Mouse (Mus musculus) neural tube, embryonic 12.5 days (tissue): Measurements from ENCODE around the gene Fubp3. TPM values are rescaled to one million over a fixed set of nuclear protein-coding genes. Genes with fewer than 3 reads are reported as not detected.
"Not testable (repeated sequence)": the region's sequence is repeated elsewhere in the genome, so short reads cannot be mapped to it uniquely, and the experiment has no call there.

Source experiments
- ATAC-seq: fragments of 200-750 bp; cut with Nextera tagmentation; 2 replicates; pipeline ENCODE4 v1.8.0; 2017; ENCODE audit warnings: low read depth, mild to moderate bottlenecking, moderate TSS enrichment, moderate library complexity; ENCODE audit not compliant: low FRiP score
- H3K27ac ChIP-seq: fragments of 300-500 bp; sonication (generic); 2 replicates; pipeline ENCODE4 v1.5.1; 2016
- H3K27me3 ChIP-seq: fragments of 300-500 bp; sonication (generic); replicated peaks from 2 replicates; pipeline ENCODE4 v1.6.1; 2016; ENCODE audit warnings: mild to moderate bottlenecking
- H3K36me3 ChIP-seq: fragments of 300-500 bp; sonication (generic); 2 replicates; pipeline ENCODE4 v1.6.1; 2016; ENCODE audit warnings: mild to moderate bottlenecking
- H3K4me1 ChIP-seq: fragments of 300-500 bp; sonication (generic); 2 replicates; pipeline ENCODE4 v1.6.1; 2016
- H3K4me2 ChIP-seq: fragments of 300-500 bp; sonication (generic); replicated peaks from 2 replicates; pipeline ENCODE4 v1.6.1; 2016; ENCODE audit warnings: mild to moderate bottlenecking
- H3K4me3 ChIP-seq: fragments of 300-500 bp; sonication (generic); 2 replicates; pipeline ENCODE4 v1.5.1; 2016
- H3K9ac ChIP-seq: fragments of 300-500 bp; sonication (generic); 2 replicates; pipeline ENCODE4 v1.6.1; 2016; ENCODE audit warnings: mild to moderate bottlenecking
- H3K9me3 ChIP-seq: fragments of 300-500 bp; sonication (generic); 2 replicates; pipeline ENCODE4 v1.6.1; 2016; ENCODE audit warnings: mild to moderate bottlenecking
- WGBS: fragments of 180-500 bp; shearing (Covaris S2); methylation state at CpG from one replicate; pipeline ENCODE4 v1.1.7; 2016; 5-methylcytosine and 5-hydroxymethylcytosine counted together
- polyA plus RNA-seq: library from polyadenylated mRNA; unstranded; fragments of >200 nt; fragmentation: Nextera tagmentation; extraction: Ambion mirVana; gene quantifications from 2 replicates; pipeline ENCODE4 v1.2.1, GENCODE M21; 2016

Gene Fubp3
- 80.3 and 86.6 TPM in 2 replicates for polyA plus RNA-seq

GRCm38 (mm10) chr2:31572051-31572914 is at the start of gene Fubp3:
Gene Fubp3, plus strand, starts transcription at chr2:31572651.
- ATAC-seq = peak; percentile 97
- H3K27ac ChIP-seq = peak within 1 kb of the TSS; percentile 81
- H3K9me3 ChIP-seq = no peaks in the 10 kb centered on the region; the same call in 1 of the 2 replicates
- peaks cover 18% of the 10 kb centered on the region for H3K4me1 ChIP-seq
- H3K36me3 ChIP-seq = peaks cover 7% of the 10 kb centered on the region; the same call in 1 of the 2 replicates
- under 1% methylated on average over 51 of the region's 51 CpGs for WGBS
- H3K9ac ChIP-seq = peak within 1 kb of the TSS; percentile 95
- peaks cover 4% of the 10 kb centered on the region; the same call in 1 of the 2 replicates for H3K27me3 ChIP-seq
- H3K4me2 ChIP-seq = peak within 1 kb of the TSS; percentile 85
- H3K4me3 ChIP-seq = peak within 1 kb of the TSS; percentile 95

GRCm38 (mm10) chr2:31524641-31525040 is 47.8 kb upstream of the Fubp3 start:
- no peak overlapping the region for H3K27ac ChIP-seq
- peaks cover 47% of the 10 kb centered on the region for H3K27me3 ChIP-seq
- no peak overlapping the region for H3K9ac ChIP-seq
- no peak overlapping the region for H3K4me2 ChIP-seq
- H3K9me3 ChIP-seq = no peaks in the 10 kb centered on the region
- ATAC-seq = no peak
- no peaks in the 10 kb centered on the region for H3K36me3 ChIP-seq
- peaks cover 11% of the 10 kb centered on the region; the same call in 1 of the 2 replicates for H3K4me1 ChIP-seq
- WGBS = 80% methylated on average over 5 of the region's 5 CpGs
- no peak overlapping the region for H3K4me3 ChIP-seq

- H3K36me3 ChIP-seq = no peaks in the 10 kb centered on the region
- H3K27me3 ChIP-seq = peaks cover 47% of the 10 kb centered on the region
- no peak for ATAC-seq
- no peak overlapping the region for H3K4me2 ChIP-seq
- peaks cover 11% of the 10 kb centered on the region; the same call in 1 of the 2 replicates for H3K4me1 ChIP-seq
- H3K9ac ChIP-seq = no peak overlapping the region
- H3K4me3 ChIP-seq = no peak overlapping the region
- WGBS = 21% methylated on average over 10 of the region's 10 CpGs
- H3K9me3 ChIP-seq = no peaks in the 10 kb centered on the region
- no peak overlapping the region for H3K27ac ChIP-seq
Observed at GRCm38 (mm10) chr2:31525778-31526177, 46.7 kb upstream of the Fubp3 start.

GRCm38 (mm10) chr2:31530201-31530600 is 42.2 kb upstream of the Fubp3 start:
- Histone ChIP-seq H3K27ac (no peak overlapping the region), H3K27me3 (peaks cover 25% of the 10 kb centered on the region), H3K36me3 (no peaks in the 10 kb centered on the region), H3K9ac (no peak overlapping the region), H3K4me1 (peaks cover 11% of the 10 kb centered on the region; the same call in 1 of the 2 replicates), H3K9me3 (no peaks in the 10 kb centered on the region), H3K4me2 (no peak overlapping the region), H3K4me3 (no peak overlapping the region)
- ATAC-seq = no peak
- WGBS = 52% methylated on average over 5 of the region's 5 CpGs

- ATAC-seq = no peak
- 76% methylated on average over 5 of the region's 5 CpGs for WGBS
- Histone ChIP-seq H3K27ac (no peak overlapping the region), H3K27me3 (0 out of 2 replicates have a peak, but pooled peaks cover 5% of the 10 kb centered on the region), H3K4me1 (no peaks in the 10 kb centered on the region), H3K4me2 (no peak overlapping the region), H3K9ac (no peak overlapping the region), H3K9me3 (no peaks in the 10 kb centered on the region), H3K4me3 (no peak overlapping the region), H3K36me3 (no peaks in the 10 kb centered on the region)
Observed at GRCm38 (mm10) chr2:31537054-31537453, 35.4 kb upstream of the Fubp3 start.

- WGBS = 70% methylated on average over 5 of the region's 5 CpGs
- no peak overlapping the region for H3K9ac ChIP-seq
- no peaks in the 10 kb centered on the region for H3K36me3 ChIP-seq
- H3K27me3 ChIP-seq = peaks cover 11% of the 10 kb centered on the region; the same call in 1 of the 2 replicates
- H3K9me3 ChIP-seq = no peaks in the 10 kb centered on the region
- H3K4me1 ChIP-seq = no peaks in the 10 kb centered on the region
- H3K4me3 ChIP-seq = no peak overlapping the region
- H3K4me2 ChIP-seq = no peak overlapping the region
- H3K27ac ChIP-seq = no peak overlapping the region
- ATAC-seq = no peak
Observed at GRCm38 (mm10) chr2:31538745-31539144, 33.7 kb upstream of the Fubp3 start.

- no peak overlapping the region for H3K4me2 ChIP-seq
- no peaks in the 10 kb centered on the region for H3K36me3 ChIP-seq
- 92% methylated on average over 5 of the region's 5 CpGs for WGBS
- no peaks in the 10 kb centered on the region for H3K9me3 ChIP-seq
- H3K27ac ChIP-seq = no peak overlapping the region
- no peak for ATAC-seq
- no peaks in the 10 kb centered on the region for H3K4me1 ChIP-seq
- no peak overlapping the region for H3K4me3 ChIP-seq
- H3K27me3 ChIP-seq = peaks cover 11% of the 10 kb centered on the region; the same call in 1 of the 2 replicates
- H3K9ac ChIP-seq = no peak overlapping the region
Observed at GRCm38 (mm10) chr2:31541581-31541980, 30.9 kb upstream of the Fubp3 start.

GRCm38 (mm10) chr2:31547726-31548125 is 24.7 kb upstream of the Fubp3 start:
- WGBS = 68% methylated on average over 11 of the region's 11 CpGs
- H3K4me2 ChIP-seq = no peak overlapping the region
- no peaks in the 10 kb centered on the region for H3K9me3 ChIP-seq
- H3K27ac ChIP-seq = no peak overlapping the region
- ATAC-seq = no peak
- no peak overlapping the region for H3K9ac ChIP-seq
- no peak overlapping the region for H3K4me3 ChIP-seq
- H3K4me1 ChIP-seq = no peaks in the 10 kb centered on the region
- H3K27me3 ChIP-seq = peaks cover 12% of the 10 kb centered on the region; the same call in 1 of the 2 replicates
- no peaks in the 10 kb centered on the region for H3K36me3 ChIP-seq

GRCm38 (mm10) chr2:31550503-31550902 is 21.9 kb upstream of the Fubp3 start:
- H3K4me2 ChIP-seq = no peak overlapping the region
- no peak overlapping the region for H3K9ac ChIP-seq
- H3K4me3 ChIP-seq = no peak overlapping the region
- H3K27ac ChIP-seq = no peak overlapping the region
- H3K27me3 ChIP-seq = peaks cover 6% of the 10 kb centered on the region; the same call in 1 of the 2 replicates
- H3K4me1 ChIP-seq = no peaks in the 10 kb centered on the region
- 77% methylated on average over 3 of the region's 3 CpGs for WGBS
- no peaks in the 10 kb centered on the region for H3K36me3 ChIP-seq
- H3K9me3 ChIP-seq = peaks cover 5% of the 10 kb centered on the region
- ATAC-seq = no peak

GRCm38 (mm10) chr2:31551351-31551750 is 21.1 kb upstream of the Fubp3 start:
- not testable (repeated sequence) for ATAC-seq, H3K9ac ChIP-seq, H3K9me3 ChIP-seq, H3K36me3 ChIP-seq, H3K4me2 ChIP-seq, H3K27ac ChIP-seq, H3K4me1 ChIP-seq, H3K27me3 ChIP-seq, H3K4me3 ChIP-seq
- 87% methylated on average over 3 of the region's 3 CpGs for WGBS

GRCm38 (mm10) chr2:31551971-31552370 is 20.5 kb upstream of the Fubp3 start:
- Histone ChIP-seq H3K27me3 (peaks cover 6% of the 10 kb centered on the region; the same call in 1 of the 2 replicates), H3K4me1 (no peaks in the 10 kb centered on the region), H3K9ac (no peak overlapping the region), H3K4me3 (no peak overlapping the region), H3K9me3 (peaks cover 5% of the 10 kb centered on the region), H3K36me3 (no peaks in the 10 kb centered on the region), H3K4me2 (no peak overlapping the region), H3K27ac (no peak overlapping the region)
- 84% methylated on average over 10 of the region's 10 CpGs for WGBS
- ATAC-seq = no peak

- no peak overlapping the region for H3K4me3 ChIP-seq
- no peak overlapping the region for H3K27ac ChIP-seq
- peaks cover 5% of the 10 kb centered on the region for H3K9me3 ChIP-seq
- 0 out of 2 replicates have a peak, but pooled peaks cover 6% of the 10 kb centered on the region for H3K27me3 ChIP-seq
- H3K4me1 ChIP-seq = no peaks in the 10 kb centered on the region
- H3K4me2 ChIP-seq = no peak overlapping the region
- H3K36me3 ChIP-seq = no peaks in the 10 kb centered on the region
- no peak for ATAC-seq
- 80% methylated on average over 5 of the region's 5 CpGs for WGBS
- H3K9ac ChIP-seq = no peak overlapping the region
Observed at GRCm38 (mm10) chr2:31554619-31555018, 17.8 kb upstream of the Fubp3 start.
